ENCODE assay signal across 8 mouse cellular contexts in the genomic region with DNA sequence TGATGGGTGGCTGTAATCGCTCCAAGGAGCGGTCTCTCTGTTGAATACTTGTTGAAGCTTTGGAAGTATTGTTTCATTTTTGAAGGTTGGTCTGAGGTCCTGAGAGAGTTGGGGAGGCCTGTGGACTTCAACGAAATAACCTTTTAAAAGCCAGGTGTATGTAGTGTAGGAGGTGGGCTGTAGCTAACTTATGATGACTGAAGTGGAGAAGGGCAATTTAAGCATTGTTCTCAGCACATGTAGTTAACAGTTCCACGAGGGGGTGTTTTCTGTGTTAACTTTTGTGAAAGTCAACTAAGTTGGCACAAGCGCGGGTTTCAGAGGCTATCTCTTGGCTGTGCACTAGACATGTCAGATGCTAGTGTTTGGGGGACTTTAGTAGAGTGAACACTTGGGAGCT. TPM values are rescaled to one million over a fixed set of nuclear protein-coding genes. Genes with fewer than 3 reads are reported as not detected.
DNase-seq lines count a peak whose midpoint lies in the region; ATAC-seq and TF ChIP-seq lines count a peak whose summit lies in the region.

No protein-coding gene starts in this region.

- H3K4me2 ChIP-seq in kidney, postnatal 0 days (ENCODE audit: low read length): peak overlapping the region; percentile 68
- peak overlapping the region; percentile 65 for H3K4me2 ChIP-seq in hindbrain, embryonic 13.5 days
- peak overlapping the region; percentile 61 for H3K4me2 ChIP-seq in midbrain, embryonic 14.5 days (ENCODE audit: low read length)

- H3K9ac ChIP-seq in kidney, postnatal 0 days (ENCODE audit: low read depth, low read length): peak overlapping the region; percentile 96; the same call in 1 of the 2 replicates
- H3K9ac ChIP-seq in hindbrain, embryonic 13.5 days: peak overlapping the region; percentile 95
- H3K9ac ChIP-seq in midbrain, embryonic 14.5 days (replicated peaks; ENCODE audit: low read length): peak overlapping the region; percentile 91

- no peak overlapping the region for H3K27ac ChIP-seq in kidney, postnatal 0 days
- no peak overlapping the region; the same call in 1 of the 2 replicates for H3K27ac ChIP-seq in hindbrain, embryonic 13.5 days
- no peak overlapping the region for H3K27ac ChIP-seq in midbrain, embryonic 14.5 days (replicated peaks; ENCODE audit: low read depth, low read length)

- H3K4me1 ChIP-seq in kidney, postnatal 0 days (replicated peaks; ENCODE audit: insufficient read depth, low read length): 0 out of 2 replicates have a peak, but pooled peaks cover 4% of the 10 kb centered on the region
- H3K4me1 ChIP-seq in hindbrain, embryonic 13.5 days (replicated peaks): peaks cover 22% of the 10 kb centered on the region
- H3K4me1 ChIP-seq in midbrain, embryonic 14.5 days (ENCODE audit: control insufficient read depth, insufficient read depth, low read length): peaks cover 19% of the 10 kb centered on the region

- WGBS in kidney, postnatal 0 days: 38% methylated on average over 6 of the region's 6 CpGs
- 63% methylated on average over 6 of the region's 6 CpGs for WGBS in hindbrain, embryonic 13.5 days
- WGBS in midbrain, embryonic 14.5 days: 60% methylated on average over 6 of the region's 6 CpGs

- TF ChIP-seq CTCF in kidney, postnatal 0 days (IDR thresholded peaks at IDR 0.05; ENCODE audit: low read depth): peak; percentile 2; the same call in 1 of the 2 replicates

- H3K36me3 ChIP-seq in kidney, postnatal 0 days (ENCODE audit: insufficient read depth, low read length): no peaks in the 10 kb centered on the region
- no peaks in the 10 kb centered on the region for H3K36me3 ChIP-seq in hindbrain, embryonic 13.5 days
- H3K36me3 ChIP-seq in midbrain, embryonic 14.5 days (ENCODE audit: control insufficient read depth, insufficient read depth, low read length): no peaks in the 10 kb centered on the region

- H3K4me3 ChIP-seq in kidney, postnatal 0 days (replicated peaks; ENCODE audit: low read depth, low read length): peak overlapping the region; percentile 96
- H3K4me3 ChIP-seq in hindbrain, embryonic 13.5 days: peak overlapping the region; percentile 89
- peak overlapping the region; percentile 91 for H3K4me3 ChIP-seq in midbrain, embryonic 14.5 days (replicated peaks; ENCODE audit: low read depth, low read length)

- DNase-seq in kidney, postnatal 0 days (ENCODE audit: low spot score): peak; percentile 21
- no peak for DNase-seq in kidney, postnatal 25 days
- peak; percentile 10 for DNase-seq in embryo, embryonic 11 days
- DNase-seq in midbrain, embryonic 14.5 days: no peak
- no peak for DNase-seq in Muller cell, postnatal 12 days (ENCODE audit: inconsistent ontology term)
- no peak for DNase-seq in T-cell, adult 2 months (ENCODE audit: low spot score)
- DNase-seq in frontal cortex, postnatal 14 days (ENCODE audit: low spot score in 2 of 2): no peak

- H3K27me3 ChIP-seq in kidney, postnatal 0 days (ENCODE audit: insufficient read depth, low read length): no peaks in the 10 kb centered on the region
- no peaks in the 10 kb centered on the region for H3K27me3 ChIP-seq in hindbrain, embryonic 13.5 days
- H3K27me3 ChIP-seq in midbrain, embryonic 14.5 days (ENCODE audit: control insufficient read depth, insufficient read depth, low read length): no peaks in the 10 kb centered on the region

- no peaks in the 10 kb centered on the region for H3K9me3 ChIP-seq in kidney, postnatal 0 days (replicated peaks; ENCODE audit: low read length)
- no peaks in the 10 kb centered on the region for H3K9me3 ChIP-seq in hindbrain, embryonic 13.5 days
- H3K9me3 ChIP-seq in midbrain, embryonic 14.5 days (ENCODE audit: control insufficient read depth, low read length): no peaks in the 10 kb centered on the region

- no peak for ATAC-seq in kidney, postnatal 0 days (replicated peaks; ENCODE audit: low FRiP score, low read depth)
- no peak for ATAC-seq in hindbrain, embryonic 13.5 days (ENCODE audit: low FRiP score)
- ATAC-seq in midbrain, embryonic 14.5 days (ENCODE audit: low FRiP score, low TSS enrichment): no peak

RNA-seq across cellular contexts. Expression of gene Pds5b, which starts 1.3 kb away (rescaled TPM):
- 20.1 and 20.7 TPM in 2 replicates for polyA plus RNA-seq in kidney, postnatal 0 days (2015; fragmentation: Nextera tagmentation; extraction: Ambion mirVana)
- 33.3 and 35.0 TPM in 2 replicates for polyA plus RNA-seq in hindbrain, embryonic 13.5 days (2015; fragmentation: Nextera tagmentation; extraction: Ambion mirVana)
- 38.2 and 46.7 TPM in 2 replicates for polyA plus RNA-seq in midbrain, embryonic 14.5 days (2014; fragmentation: Nextera tagmentation; extraction: Ambion mirVana)

RNA-seq across cellular contexts. Expression of gene N4bp2l2, which starts 8.9 kb away (rescaled TPM):
- polyA plus RNA-seq in kidney, postnatal 0 days (2015; fragmentation: Nextera tagmentation; extraction: Ambion mirVana): 40.9 and 45.1 TPM in 2 replicates
- polyA plus RNA-seq in hindbrain, embryonic 13.5 days (2015; fragmentation: Nextera tagmentation; extraction: Ambion mirVana): 35.2 and 36.7 TPM in 2 replicates
- polyA plus RNA-seq in midbrain, embryonic 14.5 days (2014; fragmentation: Nextera tagmentation; extraction: Ambion mirVana): 31.6 and 33.8 TPM in 2 replicates

Comparison
In these comparisons a context has a peak if more than half of its experiments do, and no peak if none do; other contexts are left out.
1. DNase-seq: peak in kidney, postnatal 0 days (single experiment) and embryo, embryonic 11 days (single experiment); none in kidney, postnatal 25 days (0 of 2), midbrain, embryonic 14.5 days (single experiment), Muller cell, postnatal 12 days (single experiment), T-cell, adult 2 months (single experiment) and frontal cortex, postnatal 14 days (0 of 2).
2. Peak in every context shown above with its lines, with median percentiles within 50 percentile points of each other: H3K4me2 ChIP-seq, H3K4me3 ChIP-seq and H3K9ac ChIP-seq.